Mouse (Mus musculus): ENCODE measurements around the gene Tada3.

- TF ChIP-seq POLR2A (IDR thresholded peaks at IDR 0.05; ENCODE audit: control insufficient read depth, low read depth, low read length) (no peak), CTCF (IDR thresholded peaks at IDR 0.05; ENCODE audit: control insufficient read depth, insufficient read depth, insufficient replicate concordance, low read depth, low read length) (no peak)
Measured at GRCm38 (mm10) chr6:113333137-113333950, 44.3 kb downstream of the Tada3 start.

Measured in testis, adult 2 months (tissue).